Mouse (Mus musculus): ENCODE data around the gene Astn2.

- no peak for TF ChIP-seq CTCF (conservative IDR thresholded peaks at IDR 0.05; ENCODE audit: low read length)
- TF ChIP-seq POU5F1 (IDR thresholded peaks at IDR 0.05; ENCODE audit: borderline replicate concordance, low read length) = no peak
- TF ChIP-seq NANOG (IDR thresholded peaks at IDR 0.05; ENCODE audit: borderline replicate concordance, low read length) = no peak
Measured at GRCm38 (mm10) chr4:66414778-66415177, 10.4 kb upstream of the Astn2 start.

Measured in E14TG2a.4 (cell line).